Mouse (Mus musculus): ENCODE measurements around the gene Bmp2k. TPM values are rescaled to one million over a fixed set of nuclear protein-coding genes. Genes with fewer than 3 reads are reported as not detected.

Gene Bmp2k
- total RNA-seq (2023; ENCODE audit: inconsistent age) = 114 to 126 TPM (median 119 TPM) in 4 replicates

GRCm38 (mm10) chr5:96997310-96997801 is at the start of gene Bmp2k:
Gene Bmp2k (plus strand): TSS chr5:96997689.

GRCm38 (mm10) chr5:97111207-97111910 is 113.9 kb downstream of the Bmp2k start, which contains the start of gene Paqr3:
Gene Paqr3 (minus strand): TSS chr5:97111596.

Other genes starting within 250 kb of the Bmp2k start
- 0.83 to 1.4 TPM (median 0.83 TPM) in 3 of 4 replicates, not detected in the other for gene Anxa3, start 204.3 kb upstream of the Bmp2k start, total RNA-seq (2023; ENCODE audit: inconsistent age)
- 6.7 to 10.7 TPM (median 9.8 TPM) in 4 replicates for gene Paqr3, start 113.9 kb downstream of the Bmp2k start, total RNA-seq (2023; ENCODE audit: inconsistent age)

All from B cell, adult (primary cell).